Comparison of ENCODE assay signal across 8 mouse cellular contexts in genomic region chr9:69290018-69290880, GRCm38 (mm10).
DNase-seq lines count a peak whose midpoint lies in the region; ATAC-seq and TF ChIP-seq lines count a peak whose summit lies in the region.

No protein-coding gene starts in this region.

- peaks cover 3 to 12% of the 10 kb centered on the region in 2 experiments for H3K4me1 ChIP-seq in heart, embryonic 14.5 days (ENCODE audit: control insufficient read depth in 2 of 2, insufficient read depth in 2 of 2, low read length in 2 of 2)
- H3K4me1 ChIP-seq in kidney, postnatal 0 days (replicated peaks; ENCODE audit: insufficient read depth, low read length), result peaks cover 10% of the 10 kb centered on the region; the same call in 1 of the 2 replicates

- WGBS in heart, embryonic 14.5 days, result under 1% methylated on average over 69 of the region's 73 CpGs
- 1% methylated on average over 66 of the region's 73 CpGs for WGBS in kidney, postnatal 0 days

- H3K27ac ChIP-seq in heart, embryonic 14.5 days (replicated peaks in 1 of 2; ENCODE audit: control insufficient read depth in 1 of 2, insufficient read depth in 1 of 2, low read depth in 2 of 2, low read length in 2 of 2), result peak overlapping the region in 1 of 2 experiments; percentile 73; a peak in 2 of 4 replicates
- H3K27ac ChIP-seq in kidney, postnatal 0 days, result peak overlapping the region; percentile 82

- peak overlapping the region; percentile 80 to 84 for H3K4me3 ChIP-seq in heart, embryonic 14.5 days (ENCODE audit: control insufficient read depth in 1 of 2, insufficient read depth in 1 of 2, low read depth in 1 of 2, low read length in 2 of 2)
- peak overlapping the region; percentile 79 for H3K4me3 ChIP-seq in kidney, postnatal 0 days (replicated peaks; ENCODE audit: low read depth, low read length)

- H3K27me3 ChIP-seq in heart, embryonic 14.5 days (ENCODE audit: control insufficient read depth, insufficient read depth, low read length), result peaks cover 18% of the 10 kb centered on the region
- no peaks in the 10 kb centered on the region for H3K27me3 ChIP-seq in kidney, postnatal 0 days (ENCODE audit: insufficient read depth, low read length)

- H3K4me2 ChIP-seq in heart, embryonic 14.5 days (ENCODE audit: low read length), result peak overlapping the region; percentile 91
- H3K4me2 ChIP-seq in kidney, postnatal 0 days (ENCODE audit: low read length), result peak overlapping the region; percentile 95

- TF ChIP-seq CTCF in kidney, postnatal 0 days (IDR thresholded peaks at IDR 0.05; ENCODE audit: low read depth), result no peak

- no peaks in the 10 kb centered on the region for H3K36me3 ChIP-seq in heart, embryonic 14.5 days (ENCODE audit: control insufficient read depth, insufficient read depth, low read length)
- no peaks in the 10 kb centered on the region for H3K36me3 ChIP-seq in kidney, postnatal 0 days (ENCODE audit: insufficient read depth, low read length)

- ATAC-seq in CD4-positive, CD25-positive, alpha-beta regulatory T cell, adult 4 months, result peak; percentile 33
- ATAC-seq in heart, embryonic 14.5 days (ENCODE audit: insufficient number of reproducible peaks, insufficient read depth, low FRiP score, low read depth), result peak; percentile 62
- peak; percentile 53 for ATAC-seq in kidney, postnatal 0 days (replicated peaks; ENCODE audit: low FRiP score, low read depth)

- peak overlapping the region; percentile 81 for H3K9ac ChIP-seq in heart, embryonic 14.5 days (ENCODE audit: low read length)
- peak overlapping the region; percentile 77 for H3K9ac ChIP-seq in kidney, postnatal 0 days (ENCODE audit: low read depth, low read length)

- H3K9me3 ChIP-seq in heart, embryonic 14.5 days (ENCODE audit: control insufficient read depth, low read length), result no peaks in the 10 kb centered on the region
- no peaks in the 10 kb centered on the region for H3K9me3 ChIP-seq in kidney, postnatal 0 days (replicated peaks; ENCODE audit: low read length)

- DNase-seq in T-cell, adult 2 months (ENCODE audit: low spot score), result peak; percentile 34
- peak; percentile 55 for DNase-seq in embryo, embryonic 10.5 days (ENCODE audit: low spot score)
- DNase-seq in kidney, postnatal 0 days (ENCODE audit: low spot score), result peak; percentile 59
- peak; percentile 48 for DNase-seq in lung, postnatal 36 days
- peak; percentile 22 to 32 for DNase-seq in right cerebral cortex, adult 2 months (ENCODE audit: low spot score in 2 of 2)
- DNase-seq in natural killer cell, adult 2 months (ENCODE audit: low spot score in 2 of 2), result no peak

Comparison
In these comparisons a context has a peak if more than half of its experiments do, and no peak if none do; other contexts are left out.
1. DNase-seq: peak in T-cell, adult 2 months (single experiment), embryo, embryonic 10.5 days (single experiment), kidney, postnatal 0 days (single experiment), lung, postnatal 36 days (single experiment) and right cerebral cortex, adult 2 months (2 of 2); none in natural killer cell, adult 2 months (0 of 2).
2. Peak in every context shown above with its lines, with median percentiles within 50 percentile points of each other: ATAC-seq.